Mouse (Mus musculus): ENCODE results near the gene Tmc2.

The Tmc2 gene

GRCm38 (mm10) chr2:130260822-130261221, 65.8 kb downstream of the Tmc2 start:
- no peak for DNase-seq

DNA sequence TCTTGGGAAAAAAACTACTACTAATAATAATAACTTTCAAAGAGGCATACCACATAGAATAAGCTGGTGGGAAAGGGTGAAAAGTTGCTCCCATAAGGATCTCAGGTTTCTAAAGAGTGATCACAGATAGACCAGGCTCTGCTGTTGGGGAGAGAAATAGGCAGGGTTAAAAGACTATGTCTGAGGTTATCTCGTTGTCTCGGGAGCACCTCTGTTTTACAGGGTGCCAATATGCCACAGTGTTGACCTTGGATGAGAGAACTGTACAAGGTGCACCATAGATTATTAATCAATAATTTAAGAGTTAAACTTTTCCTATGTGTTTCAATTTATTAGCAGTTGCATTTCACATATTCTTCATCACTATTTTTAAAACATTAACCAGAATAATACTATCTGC, 66.9 kb downstream of the Tmc2 start:
- DNase-seq = no peak

GRCm38 (mm10) chr2:130262398-130262797, 67.4 kb downstream of the Tmc2 start:
- no peak for DNase-seq

DNA sequence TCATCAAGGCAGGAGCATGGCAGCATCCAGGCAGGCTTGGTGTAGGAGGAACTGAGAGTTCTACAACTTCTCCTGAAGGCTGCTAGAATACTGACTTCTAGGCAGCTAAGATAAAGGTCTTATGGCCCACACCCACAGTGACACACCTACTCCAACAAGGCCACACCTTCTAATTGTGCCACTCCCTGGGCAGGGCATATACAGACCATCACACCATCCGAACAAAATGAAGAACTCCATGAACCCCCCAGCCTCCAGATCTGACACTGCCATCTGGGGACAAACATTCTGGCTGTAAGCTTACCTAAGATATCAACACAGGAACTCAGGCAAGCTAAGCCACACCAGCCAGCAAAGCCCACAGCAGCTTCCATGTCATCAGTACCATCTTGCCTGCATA, 70.5 kb downstream of the Tmc2 start:
- no peak for DNase-seq

- no peak for DNase-seq
These were observed 73.1 kb downstream of the Tmc2 start for GRCm38 (mm10) chr2:130268074-130268473.

- no peak for DNase-seq
These were observed 78.7 kb downstream of the Tmc2 start for GRCm38 (mm10) chr2:130273732-130274131.

- DNase-seq = peak; percentile 100
These were observed 79.3 kb downstream of the Tmc2 start, which contains the start of gene Nop56 for GRCm38 (mm10) chr2:130274149-130274861. Gene Nop56, plus strand, starts transcription at chr2:130274430.

GRCm38 (mm10) chr2:130274862-130275261, 79.9 kb downstream of the Tmc2 start:
- DNase-seq = no peak

DNA sequence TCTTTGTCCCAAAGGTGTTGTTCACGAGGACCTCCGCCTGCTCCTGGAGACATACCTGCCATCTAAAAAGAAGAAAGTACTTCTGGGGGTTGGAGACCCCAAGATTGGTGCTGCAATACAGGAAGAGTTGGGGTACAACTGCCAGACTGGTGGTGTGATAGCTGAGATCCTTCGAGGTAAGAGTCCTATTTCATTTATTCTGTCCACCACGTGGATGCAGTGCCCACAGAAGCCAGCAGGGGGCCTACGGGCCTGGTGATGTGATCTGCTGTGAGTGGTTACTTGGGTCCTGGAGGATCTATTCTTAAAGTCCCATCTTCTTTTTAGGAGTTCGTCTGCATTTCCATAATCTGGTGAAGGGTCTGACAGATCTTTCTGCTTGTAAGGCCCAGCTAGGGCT, 80.7 kb downstream of the Tmc2 start:
- no peak for DNase-seq

DNA sequence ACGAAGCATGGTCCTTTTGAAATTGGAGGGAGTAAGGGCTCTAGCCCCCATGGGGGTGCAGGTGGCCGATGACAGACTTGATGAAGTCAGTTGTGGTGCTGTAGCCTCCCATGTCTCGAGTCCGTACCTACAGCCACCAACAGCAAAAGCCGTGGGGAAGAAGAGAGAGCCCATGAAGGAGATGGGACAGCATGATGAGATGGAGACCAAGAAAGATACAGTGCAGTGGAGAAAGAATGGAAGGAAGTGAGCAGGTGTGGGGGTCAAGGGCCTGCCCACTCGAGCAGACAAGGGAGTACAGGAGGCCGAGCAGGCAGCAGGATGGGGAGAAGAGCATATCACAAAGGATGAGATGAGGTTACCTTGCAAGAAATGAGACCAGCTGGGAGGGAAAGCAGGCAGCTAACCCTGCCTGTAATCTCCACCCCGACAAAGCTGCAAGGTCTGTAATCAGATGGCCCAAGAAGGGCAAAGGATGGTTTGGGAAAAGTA, 84.7 kb downstream of the Tmc2 start:
- no peak for DNase-seq

- no peak for DNase-seq
These were observed 85.2 kb downstream of the Tmc2 start for GRCm38 (mm10) chr2:130280224-130280623.

GRCm38 (mm10) chr2:130280818-130281217, 85.8 kb downstream of the Tmc2 start:
- DNase-seq = no peak

DNA sequence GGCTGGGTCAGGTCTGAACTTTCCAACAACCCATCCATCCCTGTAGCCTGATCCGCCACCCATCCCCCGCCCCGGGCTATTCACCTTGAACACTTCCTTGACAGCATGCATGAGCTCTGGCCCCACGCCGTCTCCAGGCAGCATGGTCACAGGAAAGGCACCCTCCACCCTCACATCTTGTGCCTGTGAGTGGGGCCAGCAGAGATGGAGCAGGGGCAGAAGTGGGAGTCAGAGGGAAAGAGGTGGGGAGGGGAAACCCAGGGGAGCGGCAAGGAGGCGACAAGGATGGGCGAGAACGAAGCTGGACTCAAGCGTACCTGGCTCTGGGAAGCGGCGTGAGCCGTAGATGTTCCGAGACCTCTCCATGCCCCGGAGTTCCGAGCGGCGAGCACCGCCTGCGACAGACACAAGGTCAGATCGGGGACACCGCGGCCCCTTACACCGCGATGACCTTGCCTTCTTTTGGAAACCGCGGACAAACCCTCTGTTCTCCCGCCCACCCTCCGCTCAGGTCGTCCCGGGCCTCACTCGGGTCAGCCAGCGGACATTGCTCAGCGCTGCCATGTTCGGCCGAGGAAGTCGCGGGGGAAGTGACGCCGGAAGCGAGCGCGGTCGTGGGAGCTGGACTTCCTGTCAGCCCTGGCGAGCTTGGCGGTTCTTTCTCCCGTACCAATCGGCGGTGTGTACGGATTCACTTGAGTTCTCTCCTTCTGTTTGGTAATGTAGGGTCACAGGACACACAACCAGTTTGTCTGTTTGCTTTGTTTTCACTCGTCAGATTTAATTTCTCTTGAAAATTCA, 89.1 kb downstream of the Tmc2 start, which contains the start of gene Idh3b:
Gene Idh3b (minus strand): TSS at position 694 of the 801 bp plus-strand sequence.
- peak; percentile 90 for DNase-seq

GRCm38 (mm10) chr2:130289086-130289485, 94.1 kb downstream of the Tmc2 start:
- no peak for DNase-seq

DNA sequence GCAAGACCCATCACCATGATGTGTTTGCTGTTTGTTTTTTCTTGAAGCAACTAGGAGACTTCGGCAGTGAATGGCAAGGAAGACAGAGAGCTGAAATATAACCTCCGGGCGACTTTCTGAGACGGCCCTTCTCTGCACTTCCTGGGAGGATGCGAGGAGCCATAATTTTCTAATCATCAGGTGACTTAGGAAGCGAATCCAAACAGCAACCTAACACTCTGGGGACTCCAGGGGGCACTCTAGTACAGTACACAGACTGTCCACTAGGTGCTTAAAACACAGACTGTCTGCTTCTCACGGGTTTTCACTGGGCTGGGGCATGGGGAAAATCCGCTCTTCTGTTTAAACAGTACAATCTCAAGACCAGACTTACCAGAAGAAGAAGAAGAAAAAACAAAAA, 96.4 kb downstream of the Tmc2 start:
- DNase-seq = peak; percentile 65

GRCm38 (mm10) chr2:130293009-130293408, 98.0 kb downstream of the Tmc2 start:
- no peak for DNase-seq

DNA sequence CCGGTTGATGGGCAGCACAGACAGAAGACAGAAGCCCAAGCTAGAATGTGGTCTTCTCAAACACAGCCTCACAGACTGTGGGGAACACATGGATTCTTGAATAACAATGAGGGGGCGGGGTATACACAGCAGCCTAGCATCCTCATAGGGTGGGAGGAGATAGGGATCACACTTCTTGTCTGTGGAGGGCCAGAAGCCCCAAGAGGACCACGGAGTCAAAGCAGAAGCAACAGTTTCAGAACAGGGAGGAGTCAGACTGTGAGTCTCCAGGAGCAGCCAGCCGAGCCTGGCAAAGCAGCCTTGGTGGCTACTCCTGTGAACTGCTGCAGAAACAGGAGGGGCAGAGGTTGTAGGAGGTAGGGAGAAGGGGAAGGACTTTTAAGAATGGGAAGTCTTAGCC, 98.5 kb downstream of the Tmc2 start:
- DNase-seq = no peak

- DNase-seq = no peak
These were observed 99.4 kb downstream of the Tmc2 start for GRCm38 (mm10) chr2:130294218-130294935.

- peak; percentile 47 for DNase-seq
These were observed 99.9 kb downstream of the Tmc2 start, which contains the start of gene Ebf4 for GRCm38 (mm10) chr2:130294936-130295277. Gene Ebf4, plus strand, starts transcription at chr2:130295169.

GRCm38 (mm10) chr2:130295331-130296133, 100.5 kb downstream of the Tmc2 start:
- DNase-seq = peak; percentile 65

DNA sequence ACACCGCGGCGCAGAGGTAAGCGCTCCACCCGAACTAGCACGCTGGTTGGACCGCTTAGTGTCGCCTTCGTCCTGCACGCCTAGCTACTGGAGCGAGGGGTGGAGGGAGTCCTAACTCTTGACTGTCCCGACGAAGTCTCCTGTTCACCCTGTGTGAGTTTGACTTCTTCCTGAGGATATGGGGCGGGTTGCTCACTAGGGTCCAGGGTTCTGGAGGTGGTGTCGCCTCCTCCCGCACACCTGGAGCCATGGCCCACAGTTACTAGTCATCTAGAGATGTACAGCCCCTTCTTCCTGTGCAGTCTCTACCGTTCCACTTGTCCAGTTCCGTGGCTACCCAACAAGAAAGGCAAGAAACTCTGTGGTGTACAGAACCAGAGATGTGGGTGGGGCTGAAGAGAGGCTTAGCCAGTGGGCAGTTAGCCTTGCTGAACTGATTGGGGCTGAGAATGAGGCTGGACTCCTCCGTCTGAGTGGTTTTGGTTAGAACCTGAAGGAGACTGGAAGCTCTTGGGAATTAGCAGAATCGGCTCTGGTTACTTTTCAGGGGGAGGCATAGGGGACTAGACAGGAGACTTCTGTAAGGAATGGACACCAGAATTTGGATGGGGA, 101.2 kb downstream of the Tmc2 start:
- DNase-seq = no peak

DNA sequence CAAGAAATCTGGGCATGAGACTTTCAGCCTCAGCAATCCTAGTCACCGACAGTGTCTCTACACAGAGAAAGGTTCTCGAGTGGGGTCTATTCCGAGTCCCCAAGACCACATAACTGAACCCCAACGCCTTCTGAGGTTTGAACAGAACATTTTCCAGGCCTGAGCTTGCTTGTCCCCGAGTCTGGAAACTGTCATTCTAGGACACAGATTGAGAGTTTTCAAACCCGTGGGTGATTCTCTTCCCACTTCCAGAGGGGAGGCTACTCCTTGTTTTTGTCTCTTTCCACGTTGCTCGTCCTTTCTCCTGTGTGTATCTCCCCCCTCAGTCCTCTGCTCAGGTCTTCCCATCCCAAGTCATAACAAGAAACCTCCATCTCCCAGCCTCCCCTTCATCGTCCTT, 102.6 kb downstream of the Tmc2 start:
- no peak for DNase-seq

Data from right cerebral cortex, postnatal 25 days (tissue).